Mouse (Mus musculus): ENCODE results near the gene Pdlim5. TPM values are rescaled to one million over a fixed set of nuclear protein-coding genes. Genes with fewer than 3 reads are reported as not detected.

Pdlim5 gene
- polyA plus RNA-seq, 1 experiment from 2014 or later, result 40.5 TPM

DNA sequence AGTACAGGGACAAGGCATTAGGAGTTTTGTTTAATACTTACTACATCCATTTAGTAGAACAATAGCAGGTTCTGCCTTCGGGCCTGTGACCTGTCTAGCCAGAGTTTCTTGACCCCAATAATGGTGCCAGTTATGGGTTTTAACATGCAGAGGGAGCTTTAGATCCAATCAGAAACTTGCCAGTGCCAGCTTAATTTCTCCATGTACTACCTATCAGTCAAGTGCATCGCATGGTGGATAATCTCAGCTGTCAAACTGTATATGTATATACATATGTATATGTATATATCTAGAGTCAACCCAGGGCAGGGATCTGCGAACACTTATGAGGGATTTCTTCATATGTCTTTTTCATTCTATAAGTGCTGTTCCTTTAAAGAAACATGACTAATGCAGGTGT, 61.0 kb downstream of the Pdlim5 start:
- no peak for ATAC-seq (ENCODE audit: insufficient number of reproducible peaks, low FRiP score, low TSS enrichment, low read depth)
- no peak overlapping the region for H3K4me2 ChIP-seq (replicated peaks)
- 78% methylated on average over 3 of the region's 3 CpGs for WGBS
- H3K27me3 ChIP-seq, result no peaks in the 10 kb centered on the region
- H3K27ac ChIP-seq (replicated peaks), result no peak overlapping the region
- no peak overlapping the region for H3K4me3 ChIP-seq (replicated peaks)
- H3K9me3 ChIP-seq (replicated peaks), result no peaks in the 10 kb centered on the region
- H3K36me3 ChIP-seq, result no peaks in the 10 kb centered on the region
- H3K9ac ChIP-seq, result no peak overlapping the region
- no peaks in the 10 kb centered on the region for H3K4me1 ChIP-seq

DNA sequence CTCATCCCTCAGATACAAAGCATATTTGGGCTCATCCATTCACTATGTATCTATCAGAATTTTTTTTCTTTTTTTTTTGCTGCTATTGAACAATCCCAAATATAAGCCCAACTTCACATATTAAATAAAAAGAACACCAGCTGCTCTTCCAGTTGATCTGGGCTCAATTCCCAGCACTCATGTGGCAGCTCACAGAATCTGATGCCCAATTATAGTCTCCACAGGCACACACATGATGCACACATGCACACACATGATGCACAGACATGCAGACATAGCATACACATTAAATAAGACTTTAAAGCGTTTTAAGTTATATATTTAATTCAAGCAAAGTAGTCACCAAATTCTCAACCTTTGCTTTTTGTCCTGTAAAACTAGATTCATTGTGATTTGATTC, 62.0 kb downstream of the Pdlim5 start:
- Histone ChIP-seq H3K9me3 (replicated peaks) (no peaks in the 10 kb centered on the region), H3K4me1 (no peaks in the 10 kb centered on the region), H3K4me2 (replicated peaks) (no peak overlapping the region), H3K4me3 (replicated peaks) (no peak overlapping the region), H3K9ac (no peak overlapping the region), H3K27me3 (no peaks in the 10 kb centered on the region), H3K27ac (replicated peaks) (no peak overlapping the region), H3K36me3 (no peaks in the 10 kb centered on the region)
- WGBS, result 67% methylated on average over 1 of the region's 1 CpGs
- ATAC-seq (ENCODE audit: insufficient number of reproducible peaks, low FRiP score, low TSS enrichment, low read depth), result no peak

DNA sequence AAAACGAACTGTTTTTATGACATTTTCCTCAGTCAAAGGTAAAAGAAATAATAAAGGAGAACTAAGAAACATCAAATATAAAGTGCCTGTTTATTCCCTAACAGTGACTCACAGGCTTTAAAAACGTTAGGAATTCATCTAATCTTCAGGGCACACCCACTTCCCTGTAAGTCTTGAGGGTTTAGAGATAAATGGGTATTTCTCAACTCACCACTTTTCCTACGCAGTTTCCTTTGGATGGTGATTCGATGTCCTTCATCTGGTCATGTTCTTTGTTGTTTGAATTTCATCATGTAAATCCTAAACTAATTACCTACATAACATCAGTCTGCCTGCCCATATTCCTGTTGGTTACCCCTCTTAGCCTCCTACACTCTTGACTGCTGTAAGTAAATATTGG, 62.8 kb downstream of the Pdlim5 start:
- 65% methylated on average over 4 of the region's 4 CpGs for WGBS
- no peak overlapping the region for H3K4me3 ChIP-seq (replicated peaks)
- H3K4me2 ChIP-seq (replicated peaks), result no peak overlapping the region
- H3K9me3 ChIP-seq (replicated peaks), result no peaks in the 10 kb centered on the region
- no peaks in the 10 kb centered on the region for H3K36me3 ChIP-seq
- H3K4me1 ChIP-seq, result no peaks in the 10 kb centered on the region
- H3K9ac ChIP-seq, result no peak overlapping the region
- no peaks in the 10 kb centered on the region for H3K27me3 ChIP-seq
- no peak overlapping the region for H3K27ac ChIP-seq (replicated peaks)
- no peak for ATAC-seq (ENCODE audit: insufficient number of reproducible peaks, low FRiP score, low TSS enrichment, low read depth)

DNA sequence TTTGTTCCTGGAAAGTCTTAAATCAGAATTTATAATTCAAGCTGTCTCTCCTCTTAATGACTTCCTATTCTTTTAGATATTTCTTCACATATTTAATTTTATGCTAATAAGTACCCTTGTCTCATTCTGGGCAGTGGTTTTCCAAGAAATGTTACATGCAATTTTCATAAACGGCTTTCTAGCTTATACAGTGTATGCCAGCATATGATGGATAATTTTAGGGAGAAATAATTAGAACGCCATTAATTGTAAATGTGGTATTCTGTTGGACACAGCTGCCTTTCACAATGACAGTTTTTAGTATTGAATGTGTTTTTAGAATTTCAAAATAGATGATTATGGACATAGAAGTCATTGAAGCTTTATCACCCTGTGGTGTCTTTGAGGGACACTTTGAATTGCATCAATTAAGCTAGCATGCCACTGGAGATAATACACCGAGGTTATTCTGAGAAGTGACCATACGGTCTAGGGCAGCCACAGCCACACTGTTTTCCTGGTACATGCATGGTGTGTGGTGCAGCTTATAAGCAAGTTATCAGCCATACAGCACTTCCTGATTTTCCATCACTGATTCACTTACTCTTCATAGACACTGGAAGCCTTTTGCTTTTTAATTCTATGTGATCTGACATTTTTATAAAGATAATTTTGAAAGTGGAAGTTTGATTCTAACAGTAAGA, 63.5 kb downstream of the Pdlim5 start:
- ATAC-seq (ENCODE audit: insufficient number of reproducible peaks, low FRiP score, low TSS enrichment, low read depth), result no peak
- no peaks in the 10 kb centered on the region for H3K36me3 ChIP-seq
- no peak overlapping the region for H3K27ac ChIP-seq (replicated peaks)
- 78% methylated on average over 4 of the region's 4 CpGs for WGBS
- H3K4me2 ChIP-seq (replicated peaks), result no peak overlapping the region
- no peaks in the 10 kb centered on the region for H3K4me1 ChIP-seq
- H3K9ac ChIP-seq, result no peak overlapping the region
- no peak overlapping the region for H3K4me3 ChIP-seq (replicated peaks)
- no peaks in the 10 kb centered on the region for H3K9me3 ChIP-seq (replicated peaks)
- H3K27me3 ChIP-seq, result no peaks in the 10 kb centered on the region

DNA sequence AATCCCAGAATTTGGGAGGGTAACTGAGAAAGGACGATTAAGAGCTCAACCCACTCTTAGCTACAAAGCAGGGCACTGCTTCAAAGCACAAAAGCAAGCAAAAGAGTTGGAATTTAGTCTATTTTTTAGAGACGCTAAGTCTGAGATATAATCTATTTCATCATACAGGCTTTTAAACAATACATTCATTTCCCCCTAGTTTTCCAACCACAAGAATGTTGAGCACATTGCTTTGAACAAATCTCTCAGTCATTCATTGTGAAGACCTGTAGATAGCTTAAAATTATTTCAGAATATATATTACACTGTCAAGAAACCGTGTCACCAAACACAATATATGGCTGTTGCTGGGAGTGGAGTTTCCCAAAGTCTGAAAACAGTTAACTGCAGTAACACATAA, 65.1 kb downstream of the Pdlim5 start:
- no peaks in the 10 kb centered on the region for H3K36me3 ChIP-seq
- H3K27me3 ChIP-seq, result no peaks in the 10 kb centered on the region
- H3K9me3 ChIP-seq (replicated peaks), result no peaks in the 10 kb centered on the region
- WGBS, result 42% methylated on average over 3 of the region's 3 CpGs
- H3K27ac ChIP-seq (replicated peaks), result no peak overlapping the region
- H3K4me3 ChIP-seq (replicated peaks), result no peak overlapping the region
- no peak overlapping the region for H3K4me2 ChIP-seq (replicated peaks)
- ATAC-seq (ENCODE audit: insufficient number of reproducible peaks, low FRiP score, low TSS enrichment, low read depth), result no peak
- peaks cover 6% of the 10 kb centered on the region; the same call in 1 of the 2 replicates for H3K4me1 ChIP-seq
- no peak overlapping the region for H3K9ac ChIP-seq

DNA sequence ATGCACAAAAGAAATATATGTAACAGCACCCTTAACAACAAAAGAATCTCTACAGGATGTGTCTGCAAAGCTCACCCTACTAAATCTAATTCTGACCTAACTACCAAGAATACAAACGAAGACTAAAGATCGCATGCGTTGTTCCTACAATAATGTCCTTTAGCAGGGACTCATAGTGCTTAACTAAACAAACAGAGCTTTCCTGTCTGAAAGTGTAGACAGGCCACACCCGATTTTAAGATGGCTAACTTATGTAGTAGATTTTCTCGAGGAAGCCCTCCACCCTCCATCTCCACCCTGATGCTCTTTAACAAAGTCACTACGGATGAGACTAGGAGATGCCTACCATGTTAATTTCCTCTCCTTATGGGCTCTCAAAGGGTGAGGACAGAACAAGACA, 71.9 kb downstream of the Pdlim5 start:
- Histone ChIP-seq H3K27me3 (no peaks in the 10 kb centered on the region), H3K36me3 (no peaks in the 10 kb centered on the region), H3K4me3 (replicated peaks) (no peak overlapping the region), H3K27ac (replicated peaks) (no peak overlapping the region), H3K9ac (no peak overlapping the region), H3K4me1 (peaks cover 8% of the 10 kb centered on the region; the same call in 1 of the 2 replicates), H3K4me2 (replicated peaks) (no peak overlapping the region), H3K9me3 (replicated peaks) (no peaks in the 10 kb centered on the region)
- ATAC-seq (ENCODE audit: insufficient number of reproducible peaks, low FRiP score, low TSS enrichment, low read depth), result no peak
- 65% methylated on average over 6 of the region's 6 CpGs for WGBS

DNA sequence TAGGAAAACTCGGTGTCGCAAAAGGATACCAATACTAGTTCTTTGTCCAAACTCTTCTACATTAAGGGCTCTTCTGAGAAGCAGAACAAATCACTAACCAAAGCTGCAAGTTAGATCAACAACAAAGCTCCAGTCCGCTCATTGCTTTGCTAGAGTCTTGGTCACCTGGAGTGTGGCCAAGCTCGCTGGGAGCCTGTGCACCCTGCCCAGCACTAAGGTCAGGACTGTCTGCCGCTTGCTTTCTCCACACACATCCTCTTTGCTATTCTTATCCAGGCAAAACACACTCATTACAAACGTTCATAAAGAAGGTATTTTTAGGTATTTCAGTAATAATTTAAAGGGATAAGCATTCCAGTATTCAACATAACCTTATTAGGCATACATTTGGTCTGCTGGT, 73.6 kb downstream of the Pdlim5 start:
- WGBS, result 67% methylated on average over 6 of the region's 6 CpGs
- H3K9ac ChIP-seq, result no peak overlapping the region
- no peaks in the 10 kb centered on the region for H3K27me3 ChIP-seq
- no peak overlapping the region for H3K4me2 ChIP-seq (replicated peaks)
- no peak overlapping the region for H3K4me3 ChIP-seq (replicated peaks)
- ATAC-seq (ENCODE audit: insufficient number of reproducible peaks, low FRiP score, low TSS enrichment, low read depth), result no peak
- no peak overlapping the region for H3K27ac ChIP-seq (replicated peaks)
- H3K4me1 ChIP-seq, result peaks cover 8% of the 10 kb centered on the region; the same call in 1 of the 2 replicates
- H3K36me3 ChIP-seq, result no peaks in the 10 kb centered on the region
- no peaks in the 10 kb centered on the region for H3K9me3 ChIP-seq (replicated peaks)

DNA sequence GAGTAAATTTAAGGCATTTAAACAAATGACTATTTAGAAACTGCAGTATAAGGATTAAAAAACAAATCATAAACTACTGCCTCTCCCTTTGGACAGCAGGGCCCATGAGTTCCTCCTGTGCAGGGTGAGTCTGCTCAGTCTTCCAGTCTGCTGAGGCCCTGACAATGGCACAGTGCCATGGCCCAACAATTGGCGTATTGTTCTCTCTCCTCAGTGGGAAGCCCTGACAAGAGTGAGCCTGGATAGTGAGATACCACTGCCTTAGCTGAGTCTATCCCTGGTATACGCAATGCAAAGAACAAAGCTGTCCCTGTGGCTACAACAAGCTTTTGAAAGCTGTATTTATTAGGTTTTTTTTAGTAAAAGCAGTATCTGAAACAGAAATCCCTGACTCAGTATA, 77.3 kb downstream of the Pdlim5 start:
- Histone ChIP-seq H3K9me3 (replicated peaks) (no peaks in the 10 kb centered on the region), H3K27ac (replicated peaks) (0 out of 2 replicates have a peak overlapping the region, but pooled peaks have one; percentile 36), H3K27me3 (no peaks in the 10 kb centered on the region), H3K4me1 (no peaks in the 10 kb centered on the region), H3K36me3 (no peaks in the 10 kb centered on the region), H3K9ac (no peak overlapping the region), H3K4me2 (replicated peaks) (no peak overlapping the region), H3K4me3 (replicated peaks) (no peak overlapping the region)
- 34% methylated on average over 2 of the region's 2 CpGs for WGBS
- peak; percentile 70; the same call in 1 of the 2 replicates for ATAC-seq (ENCODE audit: insufficient number of reproducible peaks, low FRiP score, low TSS enrichment, low read depth)

DNA sequence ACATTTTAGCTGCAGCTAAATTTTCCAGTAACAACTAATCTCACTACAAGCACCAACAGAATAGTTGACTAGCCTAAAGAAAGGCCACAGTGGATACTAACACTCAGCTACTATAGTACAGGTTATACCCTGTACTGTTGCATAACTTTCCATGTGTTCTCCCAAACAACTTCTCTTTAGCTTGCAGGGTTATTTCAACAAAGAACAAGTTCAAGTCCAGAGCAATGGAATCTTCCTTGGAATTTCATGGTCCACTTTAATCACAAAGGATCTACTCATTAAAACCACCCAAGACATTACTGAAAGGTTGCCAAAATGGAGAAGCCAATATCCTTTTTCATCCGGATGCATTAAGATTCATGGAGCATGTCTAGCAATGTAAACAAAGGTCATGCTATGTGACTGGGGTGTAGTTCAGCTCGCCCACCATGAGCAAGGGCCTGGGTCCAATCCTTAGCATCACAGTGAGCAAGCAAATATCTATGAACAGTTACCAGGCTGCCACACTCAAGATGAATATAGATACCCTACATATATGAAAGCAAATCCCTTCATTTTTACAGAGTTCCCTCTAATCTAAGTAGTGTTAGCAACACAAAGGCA, 79.3 kb downstream of the Pdlim5 start:
- no peaks in the 10 kb centered on the region for H3K9me3 ChIP-seq (replicated peaks)
- H3K4me2 ChIP-seq (replicated peaks), result no peak overlapping the region
- H3K4me3 ChIP-seq (replicated peaks), result no peak overlapping the region
- no peak for ATAC-seq (ENCODE audit: insufficient number of reproducible peaks, low FRiP score, low TSS enrichment, low read depth)
- H3K4me1 ChIP-seq, result no peaks in the 10 kb centered on the region
- H3K27ac ChIP-seq (replicated peaks), result no peak overlapping the region
- whole genome bisulfite sequencing, result 58% methylated on average over 2 of the region's 2 CpGs
- no peaks in the 10 kb centered on the region for H3K36me3 ChIP-seq
- H3K27me3 ChIP-seq, result no peaks in the 10 kb centered on the region
- H3K9ac ChIP-seq, result no peak overlapping the region

DNA sequence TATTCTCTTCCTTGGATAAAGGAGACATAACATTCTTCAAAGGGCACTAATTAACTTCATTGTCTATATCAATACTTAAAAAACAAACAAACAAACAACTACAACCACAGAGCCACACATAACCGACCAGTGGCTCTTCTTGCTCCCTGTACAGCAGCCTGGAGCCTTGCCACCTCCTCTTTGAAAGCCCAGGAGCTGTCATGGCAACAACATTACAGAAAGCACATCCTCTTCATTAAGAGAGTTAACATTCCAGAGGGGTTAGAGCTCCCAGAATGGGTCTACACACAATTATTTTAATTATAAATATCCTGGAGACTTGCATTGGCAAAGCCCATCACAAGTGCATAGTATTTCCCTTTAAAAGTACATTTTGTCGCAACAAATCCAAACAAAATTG, 84.4 kb downstream of the Pdlim5 start:
- ATAC-seq (ENCODE audit: insufficient number of reproducible peaks, low FRiP score, low TSS enrichment, low read depth), result no peak
- H3K4me3 ChIP-seq (replicated peaks), result no peak overlapping the region
- 50% methylated on average over 2 of the region's 2 CpGs for WGBS
- no peaks in the 10 kb centered on the region for H3K4me1 ChIP-seq
- H3K9me3 ChIP-seq (replicated peaks), result no peaks in the 10 kb centered on the region
- no peaks in the 10 kb centered on the region for H3K36me3 ChIP-seq
- H3K9ac ChIP-seq, result no peak overlapping the region
- H3K4me2 ChIP-seq (replicated peaks), result no peak overlapping the region
- no peaks in the 10 kb centered on the region for H3K27me3 ChIP-seq
- H3K27ac ChIP-seq (replicated peaks), result no peak overlapping the region

DNA sequence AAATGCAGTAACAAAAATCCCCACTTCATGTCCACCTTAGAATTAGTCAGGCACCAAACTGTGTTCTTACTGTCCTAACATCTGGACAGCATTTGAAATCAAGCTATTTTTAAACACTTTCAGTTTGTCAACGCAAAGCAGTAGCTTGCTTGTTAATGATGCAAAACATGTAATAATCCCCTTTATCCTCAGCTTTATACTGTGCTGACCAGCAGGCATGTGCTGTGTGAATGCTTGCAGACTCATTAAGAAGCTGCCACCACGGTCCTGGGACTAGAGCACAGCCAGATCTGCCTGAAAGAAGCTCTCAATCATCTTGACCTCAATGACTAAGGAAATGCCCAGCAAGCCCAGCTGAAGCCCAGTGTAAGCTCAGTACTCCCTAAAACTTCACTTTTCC, 85.0 kb downstream of the Pdlim5 start:
- no peak overlapping the region for H3K4me3 ChIP-seq (replicated peaks)
- 29% methylated on average over 2 of the region's 2 CpGs for WGBS
- H3K36me3 ChIP-seq, result no peaks in the 10 kb centered on the region
- H3K27me3 ChIP-seq, result no peaks in the 10 kb centered on the region
- H3K27ac ChIP-seq (replicated peaks), result no peak overlapping the region
- no peaks in the 10 kb centered on the region for H3K9me3 ChIP-seq (replicated peaks)
- no peak for ATAC-seq (ENCODE audit: insufficient number of reproducible peaks, low FRiP score, low TSS enrichment, low read depth)
- H3K9ac ChIP-seq, result no peak overlapping the region
- H3K4me1 ChIP-seq, result no peaks in the 10 kb centered on the region
- no peak overlapping the region for H3K4me2 ChIP-seq (replicated peaks)

DNA sequence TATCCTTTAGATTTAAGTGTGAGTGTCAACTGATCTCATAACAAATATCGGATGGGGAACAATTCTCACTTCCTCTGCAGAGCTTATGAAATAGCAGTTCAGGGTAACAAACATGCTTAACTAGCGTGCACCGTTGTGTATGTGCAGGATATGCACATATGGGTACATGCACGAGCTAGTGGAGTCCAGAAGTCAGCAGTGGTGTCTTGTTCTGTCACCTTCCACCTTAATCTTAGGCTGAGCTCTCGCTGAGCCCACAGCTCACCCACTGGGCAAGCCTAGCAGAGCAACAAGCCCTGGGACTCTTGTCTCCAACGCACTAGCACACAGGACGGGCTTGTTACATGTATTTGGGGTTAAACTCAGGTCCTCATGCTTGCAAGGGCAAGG, 100.2 kb downstream of the Pdlim5 start:
- Histone ChIP-seq H3K36me3 (no peaks in the 10 kb centered on the region), H3K27ac (replicated peaks) (no peak overlapping the region), H3K27me3 (no peaks in the 10 kb centered on the region), H3K4me3 (replicated peaks) (no peak overlapping the region), H3K4me2 (replicated peaks) (no peak overlapping the region), H3K9me3 (replicated peaks) (no peaks in the 10 kb centered on the region), H3K4me1 (no peaks in the 10 kb centered on the region), H3K9ac (no peak overlapping the region)
- WGBS, result 82% methylated on average over 7 of the region's 7 CpGs
- ATAC-seq (ENCODE audit: insufficient number of reproducible peaks, low FRiP score, low TSS enrichment, low read depth), result no peak

All from embryonic facial prominence, embryonic 15.5 days (tissue).